Mouse (Mus musculus) B cell, adult 2 months (primary cell): ENCODE data around the gene Ggta1.

Experiments
- DNase-seq, 2 experiments: peaks; one replicate each; pipeline ENCODE4 v3.0.0; 2022

Ggta1 gene

DNA sequence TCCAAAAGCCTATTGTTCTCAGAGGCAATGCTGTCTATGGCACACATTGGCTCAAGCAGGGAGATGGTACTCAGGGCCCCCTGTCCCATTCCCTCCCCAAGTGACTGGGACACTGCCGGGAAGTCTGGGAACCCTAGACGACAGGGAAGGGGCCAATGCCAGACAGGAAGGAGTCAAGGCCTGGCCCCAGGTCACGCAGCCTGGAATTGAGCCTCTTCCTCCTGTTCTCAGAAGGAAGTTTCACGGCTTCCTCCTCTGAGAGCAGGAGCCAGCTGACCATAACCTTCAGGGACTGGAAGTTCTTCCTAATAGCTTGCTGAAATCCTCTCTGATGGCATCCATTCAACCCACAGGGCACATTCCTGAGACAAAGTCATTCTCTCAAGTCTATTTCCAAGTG is 29.6 kb downstream of the Ggta1 start:
- no peak for DNase-seq

- DNase-seq: no peak
These were observed 30.6 kb downstream of the Ggta1 start for GRCm38 (mm10) chr2:35432472-35432871.

- DNase-seq: no peak
These were observed 31.0 kb downstream of the Ggta1 start for GRCm38 (mm10) chr2:35432011-35432410.

DNA sequence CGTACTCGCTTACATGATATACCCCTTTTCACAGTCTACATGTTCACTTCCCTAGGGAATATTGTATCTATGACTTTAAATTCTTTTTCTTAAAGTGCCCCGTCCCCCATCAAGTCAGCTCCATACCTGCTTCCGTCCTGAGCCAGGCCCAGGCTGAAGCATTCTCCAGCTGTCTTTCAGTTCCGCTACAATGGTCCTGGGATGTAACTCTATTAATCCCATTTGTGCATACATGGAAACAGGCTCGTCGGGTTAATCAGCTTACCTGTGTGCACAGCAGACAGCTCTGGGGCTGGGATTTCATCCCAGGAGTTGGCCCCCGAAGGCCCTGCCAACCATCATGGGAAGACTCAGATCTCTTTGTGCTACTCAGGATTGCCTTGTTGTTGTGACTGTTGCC is 32.2 kb downstream of the Ggta1 start:
- DNase-seq: no peak

DNA sequence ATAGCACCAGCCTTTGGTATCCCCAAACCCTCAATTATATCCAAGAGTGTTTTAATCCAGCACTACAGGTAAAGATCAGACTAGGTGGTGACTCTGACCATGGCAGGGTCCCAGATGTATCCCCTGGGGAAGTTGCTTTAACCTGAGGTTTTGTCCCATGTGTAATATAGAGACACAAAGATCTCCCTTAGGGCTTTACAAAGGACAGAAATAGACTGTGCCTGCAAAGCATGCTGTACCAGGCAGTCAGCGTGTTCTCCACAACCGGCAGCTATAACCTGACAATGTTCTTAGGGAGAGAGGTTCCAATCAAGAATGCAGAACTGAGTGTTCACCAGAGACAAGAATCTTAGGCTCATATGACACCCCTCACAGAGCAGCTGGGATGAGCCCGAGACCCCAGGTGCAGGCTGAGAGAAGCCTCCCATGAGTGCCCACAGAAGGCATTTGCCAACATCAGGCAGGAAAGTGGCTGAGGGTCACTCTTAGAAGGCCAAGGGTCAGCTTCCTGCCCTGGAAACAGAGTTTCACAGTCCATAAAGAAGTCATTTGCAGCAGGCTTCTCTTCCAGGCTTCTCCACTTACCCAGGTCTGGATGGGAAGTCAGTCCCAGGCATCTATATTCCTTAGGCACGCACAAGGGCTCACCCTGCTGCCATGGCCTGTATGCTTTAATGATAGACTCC is 34.3 kb downstream of the Ggta1 start:
- no peak for DNase-seq

GRCm38 (mm10) chr2:35427559-35427958 is 35.5 kb downstream of the Ggta1 start:
- DNase-seq: no peak

DNA sequence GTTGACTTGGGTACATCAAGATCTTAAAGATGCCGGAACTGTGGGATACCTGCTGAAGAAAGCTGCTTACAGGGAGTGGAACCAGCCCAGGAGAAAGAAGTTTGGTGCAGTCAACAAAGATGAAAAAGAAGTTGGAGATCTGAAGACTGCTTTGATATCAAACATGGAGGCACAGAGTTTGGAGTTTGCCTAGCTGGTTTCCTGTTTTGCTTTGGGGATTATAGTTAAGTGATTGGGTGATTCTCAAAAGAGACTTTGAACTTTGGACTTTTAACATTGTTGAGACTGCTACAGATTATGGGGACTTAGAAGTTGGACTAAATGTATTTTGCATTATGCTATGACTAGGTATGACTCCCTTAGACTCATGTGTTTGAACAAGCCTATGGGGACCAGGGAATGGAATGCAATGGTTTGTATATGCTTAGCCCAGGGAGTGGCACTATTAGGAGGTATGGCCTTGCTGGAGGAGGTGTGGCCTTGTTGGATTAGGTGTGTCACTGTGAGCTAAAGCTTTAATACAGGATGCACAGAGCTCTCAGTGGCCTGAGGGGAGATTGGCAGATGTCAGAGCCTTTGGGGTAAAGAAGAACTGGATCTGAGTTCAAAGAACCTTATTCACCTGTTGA is 39.2 kb downstream of the Ggta1 start:
- no peak for DNase-seq

GRCm38 (mm10) chr2:35422384-35422783 is 40.6 kb downstream of the Ggta1 start:
- DNase-seq: no peak

- no peak for DNase-seq
These were observed 42.4 kb downstream of the Ggta1 start for GRCm38 (mm10) chr2:35420681-35421080.

- DNase-seq: no peak
These were observed 43.4 kb downstream of the Ggta1 start for GRCm38 (mm10) chr2:35419671-35420070.

- no peak for DNase-seq
These were observed 43.8 kb downstream of the Ggta1 start for GRCm38 (mm10) chr2:35419243-35419642.

DNA sequence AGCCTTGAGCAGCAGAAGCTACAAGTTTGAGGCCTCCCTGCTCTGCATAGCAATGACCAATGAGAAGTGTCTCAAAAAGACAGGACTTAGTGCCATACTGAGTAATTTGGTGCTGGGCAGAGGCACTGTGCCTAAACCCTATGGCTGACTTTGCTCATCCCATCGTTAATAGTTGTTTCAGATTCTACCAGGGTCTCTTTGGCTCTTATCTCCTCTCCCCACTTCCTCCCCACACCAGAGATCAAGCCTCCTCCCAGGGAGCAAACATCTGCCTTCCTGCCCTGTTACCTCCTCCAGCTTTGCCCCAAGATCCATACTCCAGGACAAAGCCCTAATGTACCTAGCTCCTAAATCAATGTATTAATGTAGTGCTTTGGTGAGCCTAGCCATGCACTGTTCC is 45.8 kb downstream of the Ggta1 start:
- DNase-seq: no peak

DNA sequence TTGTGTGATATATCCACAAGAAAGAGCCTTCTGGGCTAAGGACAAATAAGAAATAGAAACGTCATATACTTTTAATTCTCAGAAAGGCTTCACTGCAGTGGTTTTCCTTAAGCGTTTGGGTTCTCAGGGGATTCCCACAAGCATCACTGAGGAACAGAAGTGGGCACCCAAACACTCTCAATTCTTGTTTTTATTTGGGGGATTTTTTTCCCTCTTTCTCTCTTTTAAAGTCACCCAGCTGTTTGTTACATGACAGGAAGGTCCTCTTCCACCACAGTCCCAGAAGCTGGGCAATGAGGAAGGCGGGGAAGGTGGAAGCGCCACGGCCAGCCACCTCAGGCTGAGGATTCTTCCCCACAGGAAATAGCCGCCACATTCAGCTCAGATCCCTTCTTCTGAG is 46.6 kb downstream of the Ggta1 start:
- no peak for DNase-seq

DNA sequence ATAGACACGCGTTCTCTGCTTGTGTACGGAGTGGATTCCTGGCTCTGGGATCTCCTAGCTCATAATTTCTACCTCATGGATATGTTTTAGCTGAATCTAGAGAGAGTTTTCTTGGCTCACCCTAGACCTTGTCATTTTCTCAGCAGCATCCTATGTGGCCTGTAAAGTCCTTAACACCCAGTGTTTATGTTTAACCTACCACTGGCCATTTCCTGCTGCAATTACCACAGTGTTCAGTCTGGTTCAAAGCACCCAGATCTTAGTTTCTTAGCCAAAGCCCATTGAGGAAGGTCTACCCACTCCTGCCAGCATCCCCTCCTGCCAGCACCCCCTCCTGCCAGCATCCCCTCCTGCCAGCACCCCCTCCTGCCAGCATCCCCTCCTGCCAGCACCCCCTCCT is 50.2 kb downstream of the Ggta1 start:
- no peak for DNase-seq

DNA sequence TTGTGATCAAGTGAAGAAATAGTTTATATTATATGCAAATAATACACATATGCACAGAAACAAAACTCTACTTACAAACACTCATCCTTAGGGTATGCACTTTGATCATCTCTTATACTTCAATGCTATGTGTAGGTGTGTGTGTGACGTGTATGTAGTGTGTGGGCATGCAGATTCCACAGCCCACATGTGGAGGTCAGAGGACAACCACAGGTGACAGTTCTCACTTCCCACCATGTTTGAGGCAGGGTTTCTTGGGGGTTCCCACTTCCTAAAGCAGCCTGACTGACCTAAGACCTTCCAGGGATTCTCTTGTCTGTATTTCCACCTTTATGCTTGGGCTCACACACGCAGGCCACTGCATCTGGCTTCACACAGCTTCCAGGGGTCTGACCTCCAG is 50.8 kb downstream of the Ggta1 start:
- DNase-seq: no peak

DNA sequence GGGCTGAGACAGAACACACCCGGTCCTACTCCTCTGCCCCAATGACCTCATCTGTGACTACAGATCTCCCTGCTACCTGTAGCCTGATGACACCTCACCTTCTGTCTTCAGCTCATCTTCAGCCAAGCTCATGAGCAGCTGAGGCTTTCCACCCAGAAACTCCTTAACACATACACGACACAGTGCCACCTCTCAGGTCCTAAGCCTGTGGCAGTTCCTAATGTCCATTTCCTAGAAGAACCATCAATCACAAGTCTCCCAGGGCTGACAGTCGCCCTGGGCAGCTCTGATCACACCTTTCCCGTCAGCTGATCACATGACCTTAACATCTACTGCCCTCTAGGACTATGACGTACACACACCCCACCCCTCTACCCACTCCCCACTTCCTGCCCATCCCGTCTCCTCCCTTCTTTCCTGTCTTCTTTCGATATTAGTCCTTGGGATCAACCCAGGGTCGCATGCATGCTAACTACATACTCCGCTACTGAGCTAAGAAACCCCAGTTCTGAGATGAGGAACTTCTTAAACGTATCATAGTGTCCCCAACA is 51.3 kb downstream of the Ggta1 start:
- DNase-seq: no peak

- DNase-seq: no peak
These were observed 53.6 kb downstream of the Ggta1 start for GRCm38 (mm10) chr2:35409466-35409865.

GRCm38 (mm10) chr2:35408409-35409110 is 54.5 kb downstream of the Ggta1 start:
- DNase-seq: no peak

DNA sequence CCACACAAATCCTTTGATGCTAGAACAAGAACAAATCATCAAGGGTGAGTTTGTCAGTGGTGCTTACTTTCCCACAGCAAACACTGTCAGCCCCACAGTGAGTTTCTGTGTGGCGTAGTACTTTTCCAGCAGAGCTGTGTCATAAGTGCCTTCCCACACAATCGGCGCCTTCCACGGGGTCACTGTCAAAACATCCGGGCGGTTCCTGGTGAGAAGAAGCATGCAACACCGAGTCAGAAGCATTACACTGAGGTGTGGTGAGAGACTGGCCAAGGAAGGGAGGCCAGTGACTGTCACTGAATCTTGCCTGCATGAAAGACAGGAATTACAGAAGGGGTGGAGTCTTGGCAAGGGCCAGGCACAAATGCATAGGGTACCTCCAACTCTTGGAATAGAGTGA is 55.2 kb downstream of the Ggta1 start:
- no peak for DNase-seq

DNA sequence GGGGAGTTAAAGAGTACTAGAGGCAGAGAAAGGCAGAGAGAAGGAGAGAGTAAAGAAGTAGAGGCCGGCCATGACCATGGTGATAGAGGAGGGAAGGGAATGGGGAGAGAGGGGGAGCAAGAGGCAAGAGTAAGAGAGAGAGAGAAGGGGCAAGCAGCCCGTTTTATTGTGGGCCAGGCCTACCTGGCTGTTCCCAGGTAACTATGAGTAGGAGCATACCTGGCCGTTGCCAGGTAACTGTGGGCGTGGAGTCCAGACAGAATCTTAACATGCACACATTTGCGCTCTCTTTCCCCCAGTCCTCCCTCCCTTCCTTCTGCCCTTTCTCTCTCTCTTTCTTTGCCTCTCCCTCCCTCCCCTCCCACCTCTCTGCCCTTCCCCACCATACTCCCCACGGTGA is 55.8 kb downstream of the Ggta1 start:
- DNase-seq: no peak

DNA sequence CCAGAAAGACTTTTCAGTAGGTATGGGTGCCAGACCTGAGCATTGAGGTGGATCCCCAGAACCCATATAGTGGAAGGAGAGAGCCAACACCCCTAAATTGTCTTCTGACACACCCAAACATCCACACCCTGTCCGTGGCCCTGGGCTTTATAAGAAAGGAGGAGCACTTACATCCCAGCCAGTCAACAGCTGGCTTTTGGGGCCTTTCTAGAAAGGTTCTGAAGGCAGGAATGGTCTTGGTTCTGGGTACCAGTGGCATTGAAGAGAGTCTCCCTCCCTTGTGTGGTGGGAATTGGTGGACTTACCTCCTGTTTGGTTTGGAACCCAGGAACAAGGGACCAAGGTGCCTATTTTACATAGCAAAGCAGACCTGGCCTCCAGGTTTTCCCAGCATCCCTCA is 56.4 kb downstream of the Ggta1 start:
- no peak for DNase-seq

DNA sequence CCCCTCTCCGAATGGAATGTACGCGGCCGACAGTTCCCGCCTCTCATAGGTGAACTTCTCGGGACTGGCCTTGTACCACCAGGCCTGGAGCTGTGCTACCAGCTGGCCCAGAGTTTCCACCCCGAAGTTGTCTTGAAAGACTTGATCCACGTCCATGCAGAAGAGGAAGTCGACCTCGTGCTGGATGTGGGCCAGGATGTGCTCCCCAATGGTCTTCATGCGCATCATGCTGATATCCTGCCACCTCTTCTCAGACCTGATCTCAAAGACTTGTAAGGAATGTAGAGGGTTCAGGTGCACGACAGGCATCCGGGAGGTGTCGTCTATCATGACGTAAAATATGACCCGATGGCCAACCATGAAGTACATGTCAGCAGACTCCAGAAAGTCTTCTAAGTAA is 60.6 kb downstream of the Ggta1 start:
- DNase-seq: no peak

DNA sequence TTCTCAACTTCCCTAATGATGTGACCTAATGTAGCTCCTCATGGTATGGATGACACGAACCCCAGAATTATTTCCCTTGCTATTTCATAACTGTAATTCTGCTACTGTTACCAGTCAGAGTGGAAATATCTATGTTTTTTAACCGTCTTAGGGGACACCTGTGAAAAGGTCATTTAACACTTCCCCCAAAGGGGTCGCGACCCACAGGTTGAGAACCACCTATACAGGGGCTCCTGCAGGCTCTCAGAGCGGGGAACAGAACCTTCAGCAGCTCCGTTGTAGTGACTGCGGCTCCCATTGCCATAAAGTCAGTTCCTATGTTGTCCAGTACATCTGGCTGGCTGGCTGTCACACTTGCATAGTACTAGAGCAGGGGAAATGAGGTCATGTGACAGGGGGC is 62.3 kb downstream of the Ggta1 start:
- DNase-seq: no peak

GRCm38 (mm10) chr2:35398184-35398828 is 64.7 kb downstream of the Ggta1 start:
- DNase-seq: no peak
